Mouse (Mus musculus) lung, embryonic 15.5 days (tissue): Measurements from ENCODE around the gene Scn11a. TPM values are rescaled to one million over a fixed set of nuclear protein-coding genes. Genes with fewer than 3 reads are reported as not detected.

Source experiments
- ATAC-seq: fragments of 200-750 bp; cut with Nextera tagmentation; 2 replicates; pipeline ENCODE4 v1.8.0; 2017; ENCODE audit warnings: moderate number of reproducible peaks, borderline replicate concordance; ENCODE audit not compliant: low FRiP score, low TSS enrichment; ENCODE audit errors: extremely low read depth
- H3K27ac ChIP-seq: fragments of 300-500 bp; sonication (generic); 2 replicates; pipeline ENCODE4 v1.5.1; 2015; ENCODE audit warnings: moderate library complexity, mild to moderate bottlenecking, inconsistent platforms
- H3K27me3 ChIP-seq: fragments of 300-500 bp; sonication (generic); 2 replicates; pipeline ENCODE4 v1.6.1; 2015; ENCODE audit warnings: inconsistent platforms
- H3K36me3 ChIP-seq: fragments of 300-500 bp; sonication (generic); 2 replicates; pipeline ENCODE4 v1.6.1; 2015; ENCODE audit warnings: inconsistent platforms
- H3K4me1 ChIP-seq: fragments of 300-500 bp; sonication (generic); 2 replicates; pipeline ENCODE4 v1.6.1; 2015; ENCODE audit warnings: inconsistent platforms
- H3K4me2 ChIP-seq: fragments of 300-500 bp; sonication (generic); 2 replicates; pipeline ENCODE4 v1.6.1; 2015; ENCODE audit warnings: inconsistent platforms, mild to moderate bottlenecking, moderate library complexity
- H3K4me3 ChIP-seq: fragments of 300-500 bp; sonication (generic); 2 replicates; pipeline ENCODE4 v1.5.1; 2015; ENCODE audit warnings: mild to moderate bottlenecking, inconsistent platforms
- H3K9ac ChIP-seq: fragments of 300-500 bp; sonication (generic); 2 replicates; pipeline ENCODE4 v1.6.1; 2015; ENCODE audit warnings: inconsistent platforms
- H3K9me3 ChIP-seq: fragments of 300-500 bp; sonication (generic); 2 replicates; pipeline ENCODE4 v1.6.1; 2016; ENCODE audit warnings: inconsistent platforms
- WGBS: fragments of 180-500 bp; shearing (Covaris S2); methylation state at CpG from one replicate; pipeline ENCODE4 v1.1.7; 2015; 5-methylcytosine and 5-hydroxymethylcytosine counted together
- polyA plus RNA-seq: library from polyadenylated mRNA; unstranded; fragments of >200 nt; fragmentation: Nextera tagmentation; extraction: Ambion mirVana; gene quantifications from 2 replicates; pipeline ENCODE4 v1.2.1, GENCODE M21; 2015

Gene Scn11a
- polyA plus RNA-seq, 1 experiment from 2014 or later = not detected

GRCm38 (mm10) chr9:119726990-119727389 is 98.3 kb downstream of the Scn11a start:
- Histone ChIP-seq H3K4me3 (no peak overlapping the region), H3K27ac (no peak overlapping the region), H3K4me1 (no peaks in the 10 kb centered on the region), H3K36me3 (no peaks in the 10 kb centered on the region), H3K9ac (no peak overlapping the region), H3K4me2 (no peak overlapping the region), H3K9me3 (no peaks in the 10 kb centered on the region), H3K27me3 (no peaks in the 10 kb centered on the region)
- WGBS = 82% methylated on average over 4 of the region's 4 CpGs
- no peak for ATAC-seq

- no peak for ATAC-seq
- Histone ChIP-seq H3K27ac (no peak overlapping the region), H3K36me3 (no peaks in the 10 kb centered on the region), H3K9me3 (no peaks in the 10 kb centered on the region), H3K4me2 (no peak overlapping the region), H3K27me3 (no peaks in the 10 kb centered on the region), H3K9ac (no peak overlapping the region), H3K4me3 (no peak overlapping the region), H3K4me1 (no peaks in the 10 kb centered on the region)
- WGBS = 60% methylated on average over 6 of the region's 6 CpGs
Measured at GRCm38 (mm10) chr9:119725293-119725862, 99.9 kb downstream of the Scn11a start.

GRCm38 (mm10) chr9:119719222-119719621 is 106.0 kb downstream of the Scn11a start, which contains the start of gene Scn10a:
TSS of gene Scn10a (minus strand) at chr9:119719322.
- H3K9me3 ChIP-seq = no peaks in the 10 kb centered on the region
- H3K4me3 ChIP-seq = no peak within 1 kb of the TSS
- no peak for ATAC-seq
- 74% methylated on average over 11 of the region's 11 CpGs for WGBS
- H3K4me2 ChIP-seq = no peak within 1 kb of the TSS
- H3K27ac ChIP-seq = no peak within 1 kb of the TSS
- H3K9ac ChIP-seq = no peak within 1 kb of the TSS
- no peaks in the 10 kb centered on the region for H3K4me1 ChIP-seq
- no peaks in the 10 kb centered on the region for H3K36me3 ChIP-seq
- H3K27me3 ChIP-seq = no peaks in the 10 kb centered on the region

GRCm38 (mm10) chr9:119706700-119707099 is 118.6 kb downstream of the Scn11a start:
- H3K27me3 ChIP-seq = no peaks in the 10 kb centered on the region
- H3K27ac ChIP-seq = no peak overlapping the region
- H3K9me3 ChIP-seq = no peaks in the 10 kb centered on the region
- WGBS = 9% methylated on average over 6 of the region's 6 CpGs
- H3K9ac ChIP-seq = no peak overlapping the region
- no peak overlapping the region for H3K4me2 ChIP-seq
- no peaks in the 10 kb centered on the region for H3K36me3 ChIP-seq
- no peaks in the 10 kb centered on the region for H3K4me1 ChIP-seq
- H3K4me3 ChIP-seq = no peak overlapping the region
- peak; percentile 55; the same call in 1 of the 2 replicates for ATAC-seq

Other genes starting within 250 kb of the Scn11a start
- gene Scn5a, start 246.4 kb downstream of the Scn11a start, polyA plus RNA-seq = 0.79 and 0.87 TPM in 2 replicates
- gene Scn10a, start 106.1 kb downstream of the Scn11a start, polyA plus RNA-seq = 0.04 and 0.09 TPM in 2 replicates
- gene Wdr48, start 69.4 kb upstream of the Scn11a start, polyA plus RNA-seq = 53.3 and 54.1 TPM in 2 replicates
- gene Gorasp1, start 112.1 kb upstream of the Scn11a start, polyA plus RNA-seq = 31.1 and 35.6 TPM in 2 replicates
- 0.67 and 1.1 TPM in 2 replicates for gene Ttc21a, start 112.2 kb upstream of the Scn11a start, polyA plus RNA-seq
- 8.2 and 8.7 TPM in 2 replicates for gene Csrnp1, start 159.2 kb upstream of the Scn11a start, polyA plus RNA-seq
- 0.96 and 1.3 TPM in 2 replicates for gene Xirp1, start 198.1 kb upstream of the Scn11a start, polyA plus RNA-seq
- gene Cx3cr1, start 244.4 kb upstream of the Scn11a start, polyA plus RNA-seq = 7.8 and 9.2 TPM in 2 replicates